Mouse (Mus musculus) spleen, adult 2 months (tissue): ENCODE data around the gene Gpr156.

Experiments used
- CTCF ChIP-seq: fragments of 200-500 bp; IDR thresholded peaks from 2 replicates; pipeline ENCODE4 v1.5.1; 2011; ENCODE audit warnings: mild to moderate bottlenecking, inconsistent platforms; ENCODE audit not compliant: insufficient read depth, insufficient read length, insufficient replicate concordance; ENCODE audit errors: extremely low read depth
- POLR2A ChIP-seq: fragments of 200-500 bp; IDR thresholded peaks from 2 replicates; pipeline ENCODE4 v1.6.1; 2011; ENCODE audit warnings: low read depth, low read length, inconsistent platforms

DNA sequence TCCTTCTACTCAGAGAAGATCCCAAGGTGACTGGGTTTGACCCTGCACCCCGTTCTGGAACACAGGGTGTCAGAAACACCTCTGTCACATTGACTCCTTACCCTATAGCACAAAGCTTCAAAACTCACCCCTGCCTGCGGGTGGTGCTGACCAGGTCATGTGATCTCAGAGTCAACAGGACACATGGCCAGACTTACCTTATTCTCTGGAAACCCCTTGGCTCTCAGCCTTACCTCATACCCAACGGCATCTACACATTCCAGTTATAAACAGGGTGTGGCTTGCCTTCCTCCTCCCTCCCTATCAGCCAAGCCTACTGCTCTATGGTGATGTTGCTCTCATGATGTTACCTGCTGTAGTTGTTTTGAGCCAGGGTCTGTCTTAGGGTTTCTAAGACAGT is 73.5 kb downstream of the Gpr156 start:
- TF ChIP-seq CTCF (no peak), POLR2A (no peak)
